Mouse (Mus musculus): ENCODE results near the gene Gm20737. TPM values are rescaled to one million over a fixed set of nuclear protein-coding genes. Genes with fewer than 3 reads are reported as not detected.
"Not testable (repeated sequence)": the region's sequence is repeated elsewhere in the genome, so short reads cannot be mapped to it uniquely, and the experiment has no call there.

The Gm20737 gene
- polyA plus RNA-seq (2015; fragmentation: Nextera tagmentation; extraction: Ambion mirVana) = not detected in 2 replicates

- ATAC-seq (ENCODE audit: low read depth); H3K27me3 ChIP-seq; H3K27ac ChIP-seq; H3K9ac ChIP-seq; DNase-seq; H3K36me3 ChIP-seq; H3K4me2 ChIP-seq; H3K4me3 ChIP-seq (replicated peaks); H3K9me3 ChIP-seq (replicated peaks); H3K4me1 ChIP-seq (replicated peaks): not testable (repeated sequence)
These were observed at the start of gene Gm20737 for GRCm38 (mm10) chrY:10535942-10536341. Gene Gm20737, minus strand, starts transcription at chrY:10536042.

GRCm38 (mm10) chrY:10553153-10553552, 17.3 kb upstream of the Gm20737 start, which contains the start of gene Gm21775:
Gene Gm21775, plus strand, starts transcription at chrY:10553453.
- not testable (repeated sequence) for H3K4me1 ChIP-seq (replicated peaks); H3K9me3 ChIP-seq (replicated peaks); H3K9ac ChIP-seq; ATAC-seq (ENCODE audit: low read depth); H3K4me2 ChIP-seq; H3K36me3 ChIP-seq; H3K27ac ChIP-seq; DNase-seq; H3K4me3 ChIP-seq (replicated peaks); H3K27me3 ChIP-seq
- 46% methylated on average over 3 of the region's 5 CpGs for WGBS (ENCODE audit: insufficient replicate concordance)

Other genes with a start within 250 kb of the Gm20737 start
- gene Gm20834, start 211.5 kb downstream of the Gm20737 start, polyA plus RNA-seq (2015; fragmentation: Nextera tagmentation; extraction: Ambion mirVana) = not detected in 2 replicates
- gene Gm28510, start 123.3 kb downstream of the Gm20737 start, polyA plus RNA-seq (2015; fragmentation: Nextera tagmentation; extraction: Ambion mirVana) = not detected in 2 replicates
- gene Gm21775, start 17.4 kb upstream of the Gm20737 start, polyA plus RNA-seq (2015; fragmentation: Nextera tagmentation; extraction: Ambion mirVana) = not detected in 2 replicates
- gene Gm21900, start 80.3 kb upstream of the Gm20737 start, polyA plus RNA-seq (2015; fragmentation: Nextera tagmentation; extraction: Ambion mirVana) = not detected in 2 replicates
- gene Gm20777, start 216.4 kb upstream of the Gm20737 start, polyA plus RNA-seq (2015; fragmentation: Nextera tagmentation; extraction: Ambion mirVana) = not detected in 2 replicates